Mouse (Mus musculus) thymus, postnatal 14 days (tissue): ENCODE measurements around the gene Kcp.

Experiments
- DNase-seq: peaks from one replicate; pipeline ENCODE4 v3.0.0; 2021

The Kcp gene

GRCm38 (mm10) chr6:29522626-29523300 is 15.0 kb upstream of the Kcp start:
- no peak for DNase-seq

- DNase-seq: peak; percentile 78
Measured at GRCm38 (mm10) chr6:29517139-29517538, 9.4 kb upstream of the Kcp start.

GRCm38 (mm10) chr6:29513284-29513683 is 5.5 kb upstream of the Kcp start:
- peak; percentile 35 for DNase-seq

GRCm38 (mm10) chr6:29509086-29509485 is 1.3 kb upstream of the Kcp start:
- no peak for DNase-seq

- DNase-seq: no peak
Measured at GRCm38 (mm10) chr6:29506834-29507233, 918 bp downstream of the Kcp start.

- peak; percentile 27 for DNase-seq
Measured at GRCm38 (mm10) chr6:29505493-29505892, 2.3 kb downstream of the Kcp start.

- DNase-seq: no peak
Measured at GRCm38 (mm10) chr6:29501599-29501998, 6.2 kb downstream of the Kcp start.

- DNase-seq: no peak
Measured at GRCm38 (mm10) chr6:29500810-29501209, 6.9 kb downstream of the Kcp start.

GRCm38 (mm10) chr6:29500177-29500576 is 7.6 kb downstream of the Kcp start:
- no peak for DNase-seq

GRCm38 (mm10) chr6:29497791-29498190 is 10.0 kb downstream of the Kcp start:
- no peak for DNase-seq

- no peak for DNase-seq
Measured at GRCm38 (mm10) chr6:29496270-29496669, 11.5 kb downstream of the Kcp start.

- DNase-seq: no peak
Measured at GRCm38 (mm10) chr6:29494101-29494500, 13.7 kb downstream of the Kcp start.

- DNase-seq: no peak
Measured at GRCm38 (mm10) chr6:29485951-29486350, 21.8 kb downstream of the Kcp start.

GRCm38 (mm10) chr6:29484716-29485559 is 22.8 kb downstream of the Kcp start:
- peak; percentile 85 for DNase-seq

- no peak for DNase-seq
Measured at GRCm38 (mm10) chr6:29482691-29483090, 25.1 kb downstream of the Kcp start.

- DNase-seq: no peak
Measured at GRCm38 (mm10) chr6:29474736-29475135, 33.0 kb downstream of the Kcp start.

- peak; percentile 89 for DNase-seq
Measured at GRCm38 (mm10) chr6:29473941-29474691, 33.6 kb downstream of the Kcp start.

GRCm38 (mm10) chr6:29471137-29471536 is 36.6 kb downstream of the Kcp start, which contains the start of gene Atp6v1fnb:
TSS of gene Atp6v1fnb (plus strand) at chr6:29471437.
- no peak for DNase-seq

- DNase-seq: no peak
Measured at GRCm38 (mm10) chr6:29468851-29469250, 38.9 kb downstream of the Kcp start.

GRCm38 (mm10) chr6:29467583-29468354 is 40.0 kb downstream of the Kcp start, which contains the start of gene Atp6v1f:
TSS of gene Atp6v1f (plus strand) at chr6:29467718.
- DNase-seq: peak; percentile 94

GRCm38 (mm10) chr6:29463388-29463787 is 44.4 kb downstream of the Kcp start:
- no peak for DNase-seq

GRCm38 (mm10) chr6:29461502-29461901 is 46.2 kb downstream of the Kcp start:
- no peak for DNase-seq

GRCm38 (mm10) chr6:29450667-29451066 is 57.1 kb downstream of the Kcp start:
- DNase-seq: no peak
